Mouse (Mus musculus): Measurements from ENCODE around the gene P4ha3.
A peak's percentile ranks its signal among the peaks of the same experiment; 100 is the strongest.
"Not testable (repeated sequence)": the region's sequence is repeated elsewhere in the genome, so short reads cannot be mapped to it uniquely, and the experiment has no call there.

The P4ha3 gene

DNA sequence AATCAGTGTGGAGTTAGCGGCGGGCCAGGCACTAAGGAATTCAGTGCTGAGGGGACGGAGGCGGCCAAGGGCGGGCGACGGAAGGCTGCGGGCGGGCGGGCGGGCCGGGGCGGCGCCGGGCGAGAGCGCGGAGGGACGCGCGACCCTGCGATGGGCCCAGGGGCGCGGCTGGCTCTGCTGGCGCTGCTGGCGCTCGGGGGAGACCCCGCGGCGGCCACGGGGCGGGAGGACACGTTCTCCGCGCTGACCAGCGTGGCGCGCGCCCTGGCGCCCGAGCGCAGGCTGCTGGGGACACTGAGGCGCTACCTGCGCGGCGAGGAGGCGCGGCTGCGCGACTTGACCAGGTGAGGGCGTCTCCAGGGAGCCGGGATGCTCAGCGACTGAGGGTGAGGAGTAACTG, at the start of gene P4ha3:
Gene P4ha3 (plus strand): TSS at position 138 of the 400 bp plus-strand sequence.
- DNase-seq (ENCODE audit: inconsistent age in 2 of 2, low spot score in 1 of 2): no peak

DNA sequence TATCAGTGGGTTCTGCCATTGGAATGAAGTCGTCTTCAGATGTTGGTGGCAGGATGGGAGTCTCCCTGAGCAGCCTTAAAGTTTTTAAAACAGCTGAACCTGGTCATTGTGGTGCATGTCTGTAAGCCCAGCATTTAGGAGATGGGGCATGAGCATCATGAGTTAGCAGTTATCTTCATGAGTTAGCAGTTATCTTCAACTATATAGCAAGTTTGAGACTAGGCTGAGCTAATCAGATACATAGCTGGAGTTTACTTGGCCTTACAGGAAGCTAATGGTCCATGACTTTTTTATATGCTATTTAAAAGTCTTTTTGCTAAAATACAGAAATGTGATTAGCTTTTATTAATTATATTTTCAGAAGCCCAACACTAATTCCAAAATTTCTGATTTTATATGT, 47.0 kb upstream of the P4ha3 start:
- DNase-seq (ENCODE audit: inconsistent age in 2 of 2, low spot score in 1 of 2): no peak

GRCm38 (mm10) chr7:100240601-100241000, 44.7 kb upstream of the P4ha3 start:
- peak in 1 of 2 experiments; percentile 12 for DNase-seq (ENCODE audit: inconsistent age in 2 of 2, low spot score in 1 of 2)

- no peak for DNase-seq (ENCODE audit: inconsistent age in 2 of 2, low spot score in 1 of 2)
Measured at GRCm38 (mm10) chr7:100243007-100243406, 42.3 kb upstream of the P4ha3 start.

DNA sequence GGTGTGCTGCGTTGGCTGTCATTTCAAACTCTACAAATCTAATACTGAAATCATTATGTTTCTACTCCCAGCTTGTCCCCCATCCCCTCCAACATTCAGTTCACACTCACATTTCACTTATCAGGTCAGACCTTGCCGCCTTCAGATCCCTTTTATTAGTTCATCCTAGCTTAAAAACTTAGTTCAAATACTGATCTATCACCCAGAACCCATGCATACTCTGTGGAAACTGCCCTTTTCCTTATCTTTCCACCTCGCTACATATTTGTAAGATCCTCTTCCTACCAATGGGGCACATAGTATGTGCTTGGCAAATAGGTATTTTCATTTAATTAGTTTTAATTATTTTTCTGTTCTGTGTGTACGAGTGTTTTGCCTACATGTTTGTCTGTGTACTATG, 41.1 kb upstream of the P4ha3 start:
- DNase-seq (ENCODE audit: inconsistent age in 2 of 2, low spot score in 1 of 2): no peak

GRCm38 (mm10) chr7:100245176-100245575, 40.1 kb upstream of the P4ha3 start:
- DNase-seq (ENCODE audit: inconsistent age in 2 of 2, low spot score in 1 of 2): no peak

GRCm38 (mm10) chr7:100250667-100251066, 34.7 kb upstream of the P4ha3 start:
- DNase-seq (ENCODE audit: inconsistent age in 2 of 2, low spot score in 1 of 2): peak; percentile 38 to 43

DNA sequence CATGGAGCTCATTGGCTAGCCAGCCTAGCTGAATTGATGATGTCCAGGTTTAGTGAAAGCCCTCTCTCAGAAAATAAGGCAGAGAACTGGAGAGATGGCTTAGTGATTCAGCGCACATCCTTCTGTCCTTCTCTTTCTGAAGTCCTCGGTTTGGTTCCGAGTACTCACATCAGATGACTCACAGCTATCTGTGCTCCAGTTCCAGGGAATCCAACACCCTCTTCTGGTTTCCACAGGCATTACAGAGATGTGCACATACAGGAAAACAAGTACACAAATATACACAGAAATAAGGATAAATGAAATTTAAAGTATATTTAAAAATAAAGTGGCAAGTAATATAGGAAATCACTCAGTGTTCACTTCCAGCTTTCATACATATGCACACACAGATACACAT, 23.0 kb upstream of the P4ha3 start:
- peak in 1 of 2 experiments; percentile 70 for DNase-seq (ENCODE audit: inconsistent age in 2 of 2, low spot score in 1 of 2)

DNA sequence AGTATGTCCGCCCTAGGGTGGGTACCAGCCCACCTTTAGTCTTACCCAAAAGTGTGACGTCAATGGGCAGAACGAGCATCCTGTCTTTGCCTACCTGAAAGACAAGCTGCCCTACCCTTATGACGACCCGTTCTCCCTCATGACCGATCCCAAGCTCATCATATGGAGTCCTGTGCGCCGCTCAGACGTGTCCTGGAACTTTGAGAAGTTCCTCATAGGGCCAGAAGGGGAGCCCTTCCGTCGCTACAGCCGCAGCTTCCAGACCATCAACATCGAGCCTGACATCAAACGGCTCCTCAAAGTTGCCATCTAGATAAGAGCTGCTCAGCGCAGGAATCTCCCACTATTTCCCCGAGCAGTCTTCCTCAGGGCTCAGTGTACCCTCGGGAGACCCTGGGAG, 20.4 kb upstream of the P4ha3 start:
- not testable (repeated sequence) for DNase-seq (ENCODE audit: inconsistent age in 2 of 2, low spot score in 1 of 2)

DNA sequence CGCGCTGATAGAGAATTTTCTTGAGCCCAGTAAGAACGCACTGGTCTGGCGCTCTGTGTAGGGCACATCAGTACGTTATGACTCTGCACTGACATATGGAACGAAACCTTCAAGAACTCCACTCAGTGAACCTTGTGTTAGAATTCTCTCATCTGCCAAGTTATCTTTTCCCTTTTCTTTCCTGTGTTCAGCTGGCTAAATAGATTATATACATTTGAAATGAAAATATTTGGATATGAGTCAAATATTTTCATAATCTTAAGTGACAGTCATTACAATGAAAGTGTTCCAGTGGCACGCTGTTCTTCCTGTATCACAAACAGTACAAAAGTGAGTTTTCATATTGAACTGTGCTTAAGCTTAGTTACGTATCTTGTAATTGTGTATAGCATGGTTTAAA, 13.0 kb upstream of the P4ha3 start:
- DNase-seq (ENCODE audit: inconsistent age in 2 of 2, low spot score in 1 of 2): no peak

- no peak for DNase-seq (ENCODE audit: inconsistent age in 2 of 2, low spot score in 1 of 2)
Measured at GRCm38 (mm10) chr7:100274507-100274906, 10.8 kb upstream of the P4ha3 start.

GRCm38 (mm10) chr7:100276397-100276796, 8.9 kb upstream of the P4ha3 start:
- no peak for DNase-seq (ENCODE audit: inconsistent age in 2 of 2, low spot score in 1 of 2)

DNA sequence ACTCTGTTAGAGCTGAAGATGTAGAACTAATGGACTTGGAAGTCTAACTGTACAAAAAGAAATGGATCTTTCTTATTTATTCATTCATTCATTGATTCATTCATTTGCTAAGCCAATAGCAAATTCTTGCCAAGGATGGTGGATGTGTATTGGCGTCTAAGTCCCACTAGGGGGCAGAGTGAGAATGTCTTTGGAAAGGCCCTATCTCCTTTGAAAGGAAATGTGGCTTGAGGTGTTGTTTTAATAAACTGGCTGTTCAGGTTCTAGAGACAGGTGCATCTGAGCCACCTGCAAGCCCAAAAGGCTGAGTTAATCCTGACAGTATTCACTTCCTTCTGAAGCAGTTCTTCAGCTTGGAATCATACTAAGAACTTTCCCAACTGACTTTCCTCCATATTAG, 5.5 kb upstream of the P4ha3 start:
- peak; percentile 23 to 79 for DNase-seq (ENCODE audit: inconsistent age in 2 of 2, low spot score in 1 of 2)

DNA sequence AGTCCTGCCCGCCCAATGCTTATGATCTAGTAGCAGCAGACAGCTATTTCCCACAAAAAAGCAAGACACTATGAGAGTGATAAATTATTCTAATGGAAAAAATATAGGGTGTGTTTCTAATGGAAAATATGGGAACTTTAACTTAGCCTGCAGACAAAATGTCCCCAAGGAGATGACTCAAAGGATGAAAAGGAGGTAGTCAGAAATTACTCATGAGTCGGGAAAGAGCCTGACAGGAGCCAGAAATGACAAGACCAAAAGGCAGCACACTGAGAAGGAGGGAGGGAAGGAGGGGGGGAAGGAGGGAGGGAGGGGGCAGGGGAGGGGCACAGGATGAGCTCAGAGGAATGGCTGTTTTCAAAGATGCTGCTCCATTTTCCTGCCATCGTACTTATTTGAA, 3.7 kb upstream of the P4ha3 start:
- no peak for DNase-seq (ENCODE audit: inconsistent age in 2 of 2, low spot score in 1 of 2)

DNA sequence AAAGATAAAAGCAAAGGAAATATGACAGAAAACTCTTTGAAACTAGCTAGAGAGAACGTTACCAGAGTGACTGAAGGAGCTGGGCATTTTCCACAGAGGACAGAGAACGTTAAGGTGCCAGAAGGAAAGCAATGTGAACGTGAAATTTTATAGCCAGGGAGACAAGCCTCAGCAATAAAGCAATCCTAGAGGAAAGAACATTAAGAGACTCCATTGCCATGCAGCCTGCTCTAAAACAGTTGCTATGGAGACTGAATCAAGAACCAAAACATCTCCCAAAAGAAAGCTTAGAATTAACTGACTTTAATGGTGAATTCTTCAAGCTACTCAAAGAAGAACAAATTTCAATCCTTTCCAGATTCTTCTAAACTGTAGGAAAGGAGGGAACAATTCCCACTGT, 2.0 kb upstream of the P4ha3 start:
- DNase-seq (ENCODE audit: inconsistent age in 2 of 2, low spot score in 1 of 2): no peak

DNA sequence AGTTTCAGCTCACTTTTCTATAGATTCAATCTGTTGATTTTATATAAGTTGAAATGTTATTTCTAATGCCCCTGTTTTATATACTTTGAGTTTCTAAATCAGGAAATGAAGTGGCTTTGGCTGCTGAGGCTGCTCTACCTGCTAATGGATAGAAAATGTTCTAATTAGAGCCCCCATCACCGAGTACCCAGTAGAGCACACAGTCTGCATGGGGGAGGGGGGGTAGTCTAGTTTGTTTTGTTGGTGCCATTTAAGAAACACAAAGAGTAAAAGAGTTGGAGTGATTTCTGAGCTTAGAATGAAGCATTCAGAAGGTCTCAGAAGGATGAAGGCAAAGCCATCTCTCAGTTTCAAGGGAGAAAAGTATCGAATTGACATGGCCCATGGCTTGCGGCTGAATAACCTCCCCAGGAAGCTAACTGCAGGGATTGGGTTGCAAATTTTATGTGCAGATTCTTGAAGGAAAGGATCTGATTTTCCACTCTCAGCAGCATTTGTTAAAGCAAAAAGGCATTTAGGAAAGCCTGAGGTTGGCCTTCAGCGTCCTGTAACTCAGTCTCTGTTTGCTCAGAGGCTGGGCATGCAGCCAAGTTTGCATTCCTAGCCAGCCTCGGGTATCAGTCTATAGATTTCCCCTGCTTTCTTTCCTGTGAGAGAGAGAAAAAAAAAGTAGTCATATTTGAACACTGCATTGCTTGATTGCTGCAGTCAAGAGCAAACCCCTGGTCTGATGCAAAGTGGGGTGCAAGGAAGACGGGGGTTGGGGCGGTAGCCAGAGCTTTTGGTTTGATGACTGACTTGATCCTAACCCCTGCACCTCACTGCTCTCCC, 2.6 kb downstream of the P4ha3 start:
- DNase-seq (ENCODE audit: inconsistent age in 2 of 2, low spot score in 1 of 2): peak; percentile 46 to 84

DNA sequence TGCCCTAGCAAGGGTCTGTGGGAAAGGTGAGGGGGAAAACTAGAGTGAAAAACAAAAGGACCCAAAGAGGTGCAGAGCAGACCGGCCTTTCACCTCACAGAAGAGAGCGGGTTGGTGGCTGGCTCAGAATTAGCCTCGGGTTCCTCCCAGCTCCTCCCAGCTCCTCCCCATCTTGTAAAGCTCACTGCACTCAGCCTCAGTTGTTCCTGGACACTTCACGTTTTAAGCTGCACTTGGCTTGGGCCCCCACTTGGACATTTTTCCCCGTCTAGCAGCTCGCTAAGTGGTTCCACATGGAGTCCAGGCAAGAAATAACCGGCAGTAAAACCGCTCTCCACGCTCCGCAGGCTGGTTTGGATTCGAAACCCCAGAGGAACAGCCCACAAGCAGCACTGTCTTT, 3.3 kb downstream of the P4ha3 start:
- no peak for DNase-seq (ENCODE audit: inconsistent age in 2 of 2, low spot score in 1 of 2)

DNA sequence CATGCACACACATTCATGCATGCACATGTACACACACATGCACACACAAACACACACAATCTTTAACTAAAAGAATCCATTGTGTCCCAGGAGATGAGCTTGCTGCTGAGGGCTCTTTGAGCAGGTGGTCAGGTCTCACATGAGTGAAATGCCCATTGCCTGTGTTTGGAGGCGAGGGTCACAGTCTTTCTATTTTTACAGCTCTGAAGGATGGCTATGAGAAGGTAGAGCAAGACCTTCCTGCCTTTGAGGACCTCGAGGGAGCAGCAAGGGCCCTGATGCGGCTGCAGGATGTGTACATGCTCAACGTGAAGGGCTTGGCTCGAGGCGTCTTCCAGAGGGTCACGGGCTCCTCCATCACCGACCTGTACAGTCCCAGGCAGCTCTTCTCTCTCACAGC, 8.2 kb downstream of the P4ha3 start:
- no peak for DNase-seq (ENCODE audit: inconsistent age in 2 of 2, low spot score in 1 of 2)

DNA sequence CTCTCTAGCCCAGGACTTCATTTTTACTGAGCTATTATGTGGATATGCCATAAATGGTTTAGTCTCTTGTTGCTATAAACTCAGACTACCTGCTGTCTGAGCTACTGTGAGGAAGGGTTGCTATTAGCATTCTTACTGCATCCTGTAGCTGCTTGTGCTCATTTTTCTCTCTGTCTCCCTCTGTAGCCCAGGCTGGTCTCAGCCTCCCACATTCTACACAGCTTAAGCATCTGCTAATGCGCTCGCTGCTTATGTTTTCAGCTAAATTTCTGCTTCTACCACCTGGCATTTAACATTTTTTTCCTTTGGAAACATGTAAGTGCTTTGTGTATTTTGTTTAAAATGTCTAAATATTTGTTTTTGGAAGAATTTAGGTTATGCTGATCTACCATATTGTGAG, 10.4 kb downstream of the P4ha3 start:
- DNase-seq (ENCODE audit: inconsistent age in 2 of 2, low spot score in 1 of 2): no peak

DNA sequence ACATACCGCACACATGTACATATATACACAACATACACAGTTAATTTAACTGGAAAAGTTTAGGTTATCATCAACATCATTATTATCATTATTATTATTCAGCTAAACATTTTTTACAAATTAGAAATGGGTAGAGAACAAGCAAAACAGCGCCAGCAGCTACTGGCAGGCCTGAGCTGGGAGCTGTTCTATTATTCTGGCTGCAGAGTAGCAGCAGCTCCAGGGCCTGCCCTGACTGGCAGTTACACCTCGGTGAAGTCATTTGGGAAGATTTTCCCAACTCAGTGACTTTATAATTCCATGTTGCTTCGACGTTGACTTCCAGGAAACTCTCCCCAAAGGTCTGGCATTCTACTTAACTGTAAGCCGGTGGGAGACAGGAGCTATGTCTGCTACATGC, 11.4 kb downstream of the P4ha3 start:
- DNase-seq (ENCODE audit: inconsistent age in 2 of 2, low spot score in 1 of 2): no peak

DNA sequence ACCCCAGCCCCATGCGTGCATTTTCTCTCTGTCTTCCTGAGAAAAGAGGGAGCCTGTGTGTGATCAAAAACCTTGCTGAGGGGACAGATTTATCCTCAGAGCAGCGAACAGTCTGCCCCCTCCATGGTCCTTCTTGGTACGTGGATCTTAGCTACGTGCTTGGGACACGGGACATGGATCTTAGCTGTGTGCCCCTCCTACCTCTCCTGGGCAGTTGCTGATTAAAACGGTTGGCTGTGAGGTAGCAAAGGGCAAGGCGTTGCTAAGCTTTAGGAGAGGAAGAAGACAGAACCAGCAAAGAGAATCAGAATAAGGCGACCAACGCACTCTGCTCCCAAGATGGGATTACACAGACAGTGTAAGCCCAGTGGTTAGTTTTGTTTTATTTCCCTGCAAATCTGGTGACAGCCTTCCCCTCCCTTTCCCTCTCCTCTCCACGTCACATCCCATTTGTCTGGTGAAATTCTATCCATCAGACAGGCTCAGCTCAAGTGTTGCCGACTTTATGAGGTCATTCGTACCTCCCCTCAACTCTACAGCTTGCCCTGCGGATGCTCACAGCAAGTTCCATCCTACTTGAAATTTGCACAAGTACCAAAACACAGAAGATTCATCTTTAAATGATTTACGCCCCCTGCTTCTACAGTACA, 13.7 kb downstream of the P4ha3 start:
- DNase-seq (ENCODE audit: inconsistent age in 2 of 2, low spot score in 1 of 2): no peak

- no peak for DNase-seq (ENCODE audit: inconsistent age in 2 of 2, low spot score in 1 of 2)
Measured at GRCm38 (mm10) chr7:100301390-100301789, 16.1 kb downstream of the P4ha3 start.

DNA sequence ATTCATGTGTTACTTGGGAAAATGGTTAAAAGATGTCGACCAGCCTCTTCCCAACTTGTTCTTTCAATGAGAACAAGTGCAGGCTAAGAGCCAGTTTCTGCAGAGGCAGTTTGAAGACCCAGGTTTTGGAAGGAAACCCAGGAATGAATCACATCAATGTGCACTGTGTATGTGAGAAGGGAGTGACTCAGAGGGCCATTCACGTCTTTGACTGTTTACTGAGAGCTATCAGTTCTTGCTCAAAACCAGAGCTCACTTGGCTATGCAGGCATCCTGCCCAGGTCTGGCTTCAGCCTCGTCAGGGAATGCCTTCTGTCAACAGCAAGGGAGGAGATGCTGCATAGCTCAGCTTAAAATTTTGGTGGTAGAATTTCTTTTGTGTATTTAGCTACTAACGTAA, 17.0 kb downstream of the P4ha3 start:
- peak; percentile 54 to 62 for DNase-seq (ENCODE audit: inconsistent age in 2 of 2, low spot score in 1 of 2)
